Mouse (Mus musculus): ENCODE measurements around the gene Traf3.

Gene Traf3

DNA sequence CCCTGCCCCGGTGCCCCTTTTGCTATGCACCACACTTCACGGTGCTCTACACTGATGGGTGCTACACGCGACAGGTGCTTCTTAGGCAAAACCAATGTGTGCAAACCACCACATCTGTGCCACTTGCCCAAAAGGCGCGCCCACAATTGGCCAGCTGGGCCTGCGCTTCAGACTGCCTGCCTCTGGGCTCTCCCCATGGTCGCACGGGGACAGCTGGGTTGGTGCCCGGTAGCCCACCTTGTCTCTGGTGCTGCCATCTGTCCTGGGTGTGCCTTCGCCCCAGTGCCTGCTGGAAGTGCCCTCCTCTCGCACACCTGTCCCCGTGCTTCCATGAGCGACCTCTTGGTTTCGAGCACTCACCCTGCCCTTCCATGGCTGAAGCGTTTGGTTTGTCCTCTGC lies 97.5 kb downstream of the Traf3 start:
- no peak for ATAC-seq (ENCODE audit: low TSS enrichment)

DNA sequence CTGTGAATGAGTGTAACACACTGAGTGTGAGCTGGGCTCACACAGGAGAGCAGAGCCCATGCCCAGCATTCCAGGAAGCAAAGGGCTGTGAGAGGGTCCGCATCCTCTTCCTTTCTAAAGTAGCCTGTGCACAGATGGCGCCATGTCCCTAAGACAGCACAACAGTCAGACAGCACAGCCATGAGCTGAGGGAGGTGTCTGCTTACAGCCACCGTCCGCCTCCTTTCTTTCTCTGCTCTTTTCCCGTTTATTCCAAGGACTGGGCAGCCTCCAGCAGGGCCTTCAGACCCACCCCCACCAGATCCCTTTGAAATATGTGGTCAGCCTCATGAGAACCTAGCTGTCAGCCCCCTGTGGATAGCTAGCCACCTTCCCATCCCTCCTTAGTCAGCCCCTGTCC lies 99.0 kb downstream of the Traf3 start:
- ATAC-seq (ENCODE audit: low TSS enrichment): peak; percentile 64; the same call in 1 of the 2 replicates

GRCm38 (mm10) chr12:111266592-111266991 lies 100.4 kb downstream of the Traf3 start:
- ATAC-seq (ENCODE audit: low TSS enrichment): no peak

GRCm38 (mm10) chr12:111267673-111268325 lies 101.6 kb downstream of the Traf3 start:
- ATAC-seq (ENCODE audit: low TSS enrichment): no peak

- ATAC-seq (ENCODE audit: low TSS enrichment): no peak
These were observed 104.6 kb downstream of the Traf3 start, which contains the start of gene Amn for GRCm38 (mm10) chr12:111270629-111271277. Gene Amn, plus strand, starts transcription at chr12:111271095.

- ATAC-seq (ENCODE audit: low TSS enrichment): no peak
These were observed 105.2 kb downstream of the Traf3 start for GRCm38 (mm10) chr12:111271406-111271805.

DNA sequence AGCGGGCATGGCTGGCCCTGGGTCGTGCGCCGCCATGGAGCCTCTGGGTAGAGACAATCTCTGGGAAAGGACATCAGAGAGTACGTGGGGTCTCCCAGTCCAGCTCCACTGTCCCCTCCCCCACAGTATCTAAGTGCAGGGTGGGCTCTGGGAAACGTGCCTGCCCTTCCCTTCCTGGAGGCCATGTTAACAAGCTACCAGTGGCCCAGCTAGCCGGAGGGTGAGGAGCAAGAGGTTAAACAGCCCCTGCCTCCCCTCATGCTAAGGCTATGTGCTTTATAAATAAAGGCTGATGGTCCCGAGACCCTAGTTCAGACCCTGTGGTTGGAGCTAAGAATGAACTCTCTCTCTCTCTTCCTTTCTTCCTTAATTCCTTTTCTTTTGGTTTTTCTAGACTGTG lies 105.8 kb downstream of the Traf3 start:
- no peak for ATAC-seq (ENCODE audit: low TSS enrichment)

GRCm38 (mm10) chr12:111272420-111272819 lies 106.2 kb downstream of the Traf3 start:
- peak; percentile 48; the same call in 1 of the 2 replicates for ATAC-seq (ENCODE audit: low TSS enrichment)

GRCm38 (mm10) chr12:111274006-111274405 lies 107.8 kb downstream of the Traf3 start:
- no peak for ATAC-seq (ENCODE audit: low TSS enrichment)

GRCm38 (mm10) chr12:111274447-111275149 lies 108.4 kb downstream of the Traf3 start:
- no peak for ATAC-seq (ENCODE audit: low TSS enrichment)

DNA sequence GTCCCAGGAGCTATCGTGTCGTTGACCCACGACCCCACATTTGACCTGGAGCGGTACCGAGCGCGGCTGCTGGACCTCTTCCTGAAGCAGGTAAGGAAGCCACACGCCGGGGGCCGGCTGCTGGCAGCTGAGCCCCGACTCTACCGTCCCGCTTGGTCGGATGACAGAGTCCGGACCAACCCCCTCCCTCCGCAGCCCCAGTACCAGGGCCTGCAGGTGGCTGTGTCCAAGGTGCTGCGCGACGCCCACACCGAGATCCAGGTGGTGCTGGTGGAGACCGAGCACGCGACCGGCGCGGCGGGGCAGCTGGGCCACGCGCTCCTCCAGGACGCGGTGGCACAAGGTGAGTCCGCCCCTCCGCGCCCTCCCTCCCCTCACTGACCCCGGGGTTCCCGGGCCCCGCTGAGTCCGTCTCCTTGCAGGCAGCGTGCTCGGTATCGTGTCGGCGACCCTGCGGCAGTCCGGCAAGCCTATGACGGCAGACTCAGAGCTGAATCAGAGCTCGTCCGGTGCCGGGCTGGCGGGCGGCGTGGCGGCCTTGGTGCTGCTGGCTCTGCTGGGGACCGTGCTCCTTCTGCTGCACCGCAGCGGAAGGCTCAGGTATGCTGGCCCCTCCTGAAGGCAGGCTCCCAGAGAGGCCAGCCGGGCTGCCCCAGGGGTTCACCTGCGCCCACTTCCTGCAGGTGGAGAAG lies 109.1 kb downstream of the Traf3 start:
- ATAC-seq (ENCODE audit: low TSS enrichment): no peak

GRCm38 (mm10) chr12:111276371-111276770 lies 110.2 kb downstream of the Traf3 start:
- no peak for ATAC-seq (ENCODE audit: low TSS enrichment)

DNA sequence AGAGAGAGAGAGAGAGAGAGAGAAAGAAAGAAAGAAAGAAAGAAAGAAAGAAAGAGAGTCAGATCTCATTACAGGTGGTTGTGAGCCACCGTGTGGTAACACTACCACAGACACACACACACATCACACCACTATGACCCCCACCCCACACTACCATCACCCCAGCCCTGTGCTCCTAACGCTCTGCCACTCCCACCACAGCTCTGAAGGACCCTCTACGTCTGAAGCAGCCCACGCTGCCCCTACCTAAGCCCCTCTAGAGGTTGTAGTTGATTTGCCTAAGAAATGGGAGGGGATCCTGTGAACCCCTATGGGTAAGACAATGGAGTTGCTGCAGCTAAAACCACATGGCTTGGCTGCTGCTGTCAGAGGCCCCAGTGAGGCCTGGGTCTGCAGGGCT lies 117.4 kb downstream of the Traf3 start:
- ATAC-seq (ENCODE audit: low TSS enrichment): no peak

- ATAC-seq (ENCODE audit: low TSS enrichment): no peak
These were observed 118.4 kb downstream of the Traf3 start for GRCm38 (mm10) chr12:111284532-111284931.

DNA sequence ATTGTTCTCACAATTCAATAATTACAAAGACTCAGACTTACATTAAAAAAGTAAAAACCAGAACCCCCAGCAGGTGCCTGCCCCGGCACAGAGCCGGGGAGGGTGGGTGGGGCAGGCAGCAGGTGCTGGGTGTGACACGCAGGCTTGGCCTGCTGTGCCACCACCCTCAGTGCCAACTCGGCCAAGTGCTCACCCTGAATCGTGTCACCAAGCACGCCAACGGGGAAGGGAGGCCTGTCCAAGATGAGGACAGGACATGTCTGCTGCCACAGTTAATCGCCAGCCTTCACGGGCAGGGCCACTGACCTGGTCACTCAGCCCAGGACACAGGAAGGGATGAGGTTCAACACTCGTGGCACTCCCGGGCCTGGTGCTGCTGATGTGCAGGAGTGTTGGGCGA lies 126.9 kb downstream of the Traf3 start:
- no peak for ATAC-seq (ENCODE audit: low TSS enrichment)

DNA sequence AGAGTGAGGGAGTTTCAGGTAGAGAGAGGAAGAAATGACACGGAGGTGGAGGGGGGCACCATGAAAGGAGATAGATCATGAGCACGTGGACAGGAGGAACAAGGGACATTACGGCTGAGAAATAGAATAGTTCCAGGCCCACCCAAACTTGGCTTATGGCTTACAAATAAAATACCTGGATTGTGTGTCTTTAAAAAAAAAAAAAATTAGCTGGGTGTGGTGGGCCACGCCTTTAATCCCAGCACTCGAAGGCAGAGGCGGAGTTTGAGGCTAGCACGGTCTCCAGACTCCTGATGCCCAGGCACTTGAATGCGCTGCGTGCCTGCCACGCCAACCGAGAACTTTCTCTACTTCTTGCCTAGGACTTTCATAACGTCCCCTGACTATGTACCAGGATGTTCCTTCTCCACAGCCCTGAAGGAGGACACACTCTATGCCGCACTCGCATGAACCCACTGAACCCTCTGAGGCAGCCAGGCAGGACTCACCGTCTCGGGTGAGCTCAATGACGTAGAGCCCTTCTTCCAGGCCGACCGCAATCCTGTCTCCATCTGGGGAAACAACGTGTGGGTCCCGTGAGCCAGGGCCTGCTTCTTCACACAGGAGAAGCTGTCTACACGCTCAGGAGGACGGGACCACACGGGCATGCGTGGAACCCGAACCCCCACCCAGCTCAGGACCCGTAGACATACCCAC lies 135.3 kb downstream of the Traf3 start:
- ATAC-seq (ENCODE audit: low TSS enrichment): no peak

- no peak for ATAC-seq (ENCODE audit: low TSS enrichment)
These were observed 135.8 kb downstream of the Traf3 start for GRCm38 (mm10) chr12:111302018-111302345.

GRCm38 (mm10) chr12:111303702-111304337 lies 137.7 kb downstream of the Traf3 start:
- ATAC-seq (ENCODE audit: low TSS enrichment): no peak

DNA sequence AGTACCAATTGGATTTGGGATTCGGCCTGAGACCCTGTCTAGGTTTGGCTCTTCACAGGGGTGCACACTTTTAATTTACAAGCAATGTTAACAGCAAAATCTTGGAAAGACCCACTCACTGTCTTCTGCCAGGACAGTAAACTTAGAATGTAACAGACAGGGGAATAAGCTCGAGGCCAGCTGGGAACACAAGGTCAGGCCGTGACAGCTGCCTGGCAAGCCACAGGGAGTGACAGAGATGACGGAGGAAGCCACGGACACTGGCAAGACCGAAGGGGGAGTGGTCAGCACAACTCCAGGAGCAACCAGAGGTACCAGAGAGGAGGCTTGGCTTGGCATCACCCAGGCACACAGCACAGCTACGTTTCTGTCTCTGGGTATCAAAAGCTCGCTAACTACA lies 140.7 kb downstream of the Traf3 start:
- ATAC-seq (ENCODE audit: low TSS enrichment): no peak

- no peak for ATAC-seq (ENCODE audit: low TSS enrichment)
These were observed 143.1 kb downstream of the Traf3 start for GRCm38 (mm10) chr12:111309256-111309655.

- ATAC-seq (ENCODE audit: low TSS enrichment): no peak
These were observed 143.8 kb downstream of the Traf3 start for GRCm38 (mm10) chr12:111309931-111310330.

Data from frontal cortex, adult (tissue).